Mouse (Mus musculus): ENCODE data around the gene Maea. TPM values are rescaled to one million over a fixed set of nuclear protein-coding genes. Genes with fewer than 3 reads are reported as not detected.
A peak's percentile ranks its signal among the peaks of the same experiment; 100 is the strongest.

Maea gene
- polyA plus RNA-seq, 1 experiment from 2014 or later = 117 TPM

DNA sequence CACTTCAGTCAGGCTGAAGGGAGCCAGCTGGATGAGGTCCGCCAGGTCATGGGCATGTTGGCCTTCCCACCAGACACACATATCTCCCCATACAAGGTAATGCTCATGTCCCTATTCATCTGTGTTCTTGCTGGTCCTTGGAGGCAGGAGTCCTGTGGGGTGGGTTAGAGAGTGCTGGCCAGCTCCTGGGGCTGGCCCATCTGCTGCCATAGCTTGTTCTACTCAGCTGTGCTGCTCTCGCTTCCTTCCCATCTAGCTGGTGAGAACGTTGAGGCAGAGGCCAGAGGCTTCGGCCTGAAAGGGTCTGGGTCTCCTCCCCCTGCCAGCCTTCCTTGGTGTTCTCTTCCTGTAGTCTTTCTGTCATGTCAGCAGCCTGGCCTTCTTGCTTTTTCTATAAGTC lies 33.3 kb downstream of the Maea start:
- Histone ChIP-seq H3K4me2 (no peak overlapping the region), H3K9ac (no peak overlapping the region), H3K27me3 (replicated peaks) (no peaks in the 10 kb centered on the region), H3K4me1 (no peaks in the 10 kb centered on the region), H3K27ac (no peak overlapping the region), H3K9me3 (no peaks in the 10 kb centered on the region), H3K36me3 (peaks cover 59% of the 10 kb centered on the region), H3K4me3 (replicated peaks) (no peak overlapping the region)
- ATAC-seq (ENCODE audit: insufficient read depth, low FRiP score, low read depth) = no peak
- WGBS = 90% methylated on average over 4 of the region's 4 CpGs

DNA sequence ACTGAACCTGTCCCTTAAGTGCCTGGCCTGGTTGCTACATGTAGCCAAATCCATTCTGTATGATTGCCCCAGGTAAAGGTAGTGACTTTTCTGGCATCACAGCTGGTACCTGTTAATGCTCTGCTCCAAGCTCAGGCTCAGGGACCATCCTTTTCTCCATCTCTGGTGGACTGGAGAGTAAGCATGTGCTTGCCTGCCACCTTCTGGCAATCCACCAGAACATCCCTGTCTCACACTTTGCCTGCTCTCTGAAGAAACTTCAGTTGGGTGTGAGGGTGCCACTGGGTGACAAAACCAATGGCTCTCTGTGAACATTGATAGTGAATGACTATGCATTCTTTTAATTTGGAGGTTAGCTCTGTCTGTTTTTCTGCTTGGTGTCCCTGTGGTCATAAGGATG lies 35.8 kb downstream of the Maea start:
- ATAC-seq (ENCODE audit: insufficient read depth, low FRiP score, low read depth) = no peak
- H3K27me3 ChIP-seq (replicated peaks) = no peaks in the 10 kb centered on the region
- H3K27ac ChIP-seq = no peak overlapping the region
- no peaks in the 10 kb centered on the region for H3K4me1 ChIP-seq
- H3K4me2 ChIP-seq = no peak overlapping the region
- peaks cover 40% of the 10 kb centered on the region for H3K36me3 ChIP-seq
- no peak overlapping the region for H3K4me3 ChIP-seq (replicated peaks)
- H3K9me3 ChIP-seq = no peaks in the 10 kb centered on the region
- H3K9ac ChIP-seq = no peak overlapping the region

DNA sequence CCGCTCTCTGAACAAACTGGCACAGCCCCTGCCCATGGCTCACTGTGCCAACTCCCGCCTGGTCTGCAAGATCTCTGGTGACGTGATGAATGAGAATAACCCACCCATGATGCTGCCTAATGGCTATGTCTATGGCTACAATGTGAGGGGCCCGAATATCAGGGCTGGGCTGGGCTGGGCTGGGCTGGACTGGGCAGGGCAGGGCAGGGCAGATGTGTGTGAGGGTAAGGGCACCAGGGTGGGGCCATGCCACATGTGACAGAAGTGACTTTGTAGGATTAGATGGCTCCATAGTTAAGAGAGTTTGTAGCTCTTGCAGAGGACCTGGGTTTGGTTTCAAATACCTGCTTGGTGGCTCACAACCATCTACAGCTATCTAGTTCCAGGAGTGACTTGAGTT lies 36.4 kb downstream of the Maea start:
- no peak overlapping the region for H3K9ac ChIP-seq
- H3K27me3 ChIP-seq (replicated peaks) = no peaks in the 10 kb centered on the region
- no peaks in the 10 kb centered on the region for H3K9me3 ChIP-seq
- no peak overlapping the region for H3K27ac ChIP-seq
- ATAC-seq (ENCODE audit: insufficient read depth, low FRiP score, low read depth) = peak; percentile 66; the same call in 1 of the 2 replicates
- peaks cover 37% of the 10 kb centered on the region for H3K36me3 ChIP-seq
- H3K4me3 ChIP-seq (replicated peaks) = no peak overlapping the region
- H3K4me1 ChIP-seq = no peaks in the 10 kb centered on the region
- no peak overlapping the region for H3K4me2 ChIP-seq
- 86% methylated on average over 4 of the region's 4 CpGs for WGBS

DNA sequence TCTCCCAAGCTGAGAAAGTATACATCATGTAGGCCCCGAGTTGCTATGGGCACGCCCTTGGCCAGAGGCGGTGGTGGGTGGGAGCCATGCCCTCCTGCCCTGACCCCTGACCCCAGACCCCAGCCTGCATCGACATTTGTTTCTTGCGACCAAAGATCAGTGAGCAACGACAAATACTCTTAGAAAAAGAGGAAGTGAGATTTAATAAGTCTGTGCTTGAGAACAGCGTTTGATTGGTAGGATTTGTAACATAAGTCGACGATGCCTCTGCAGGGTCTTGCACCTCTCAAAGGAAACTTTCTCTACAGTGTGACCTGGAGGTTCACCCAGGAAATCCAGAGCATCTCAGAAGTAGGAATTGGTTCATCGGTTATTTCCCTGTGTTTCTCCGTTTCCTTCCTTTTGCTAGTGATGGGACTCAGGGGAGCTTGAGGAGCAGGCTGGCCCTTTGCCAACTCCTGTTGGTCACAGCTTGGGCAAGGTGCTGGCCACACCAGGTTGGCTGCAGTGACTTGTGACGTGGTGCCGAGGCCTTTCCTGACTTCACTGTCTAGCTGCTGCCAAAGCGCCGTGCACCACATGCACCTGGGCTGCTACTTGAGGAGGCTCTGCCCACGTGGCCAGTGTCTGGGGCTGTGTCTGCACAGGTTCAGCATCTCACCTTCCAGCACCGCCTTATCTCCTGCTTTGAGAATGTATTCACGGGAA lies 37.2 kb downstream of the Maea start:
- Histone ChIP-seq H3K4me2 (no peak overlapping the region), H3K9me3 (no peaks in the 10 kb centered on the region), H3K27me3 (replicated peaks) (no peaks in the 10 kb centered on the region), H3K4me1 (no peaks in the 10 kb centered on the region), H3K4me3 (replicated peaks) (no peak overlapping the region), H3K36me3 (peaks cover 32% of the 10 kb centered on the region), H3K27ac (no peak overlapping the region), H3K9ac (no peak overlapping the region)
- no peak for ATAC-seq (ENCODE audit: insufficient read depth, low FRiP score, low read depth)
- WGBS = 76% methylated on average over 18 of the region's 18 CpGs

DNA sequence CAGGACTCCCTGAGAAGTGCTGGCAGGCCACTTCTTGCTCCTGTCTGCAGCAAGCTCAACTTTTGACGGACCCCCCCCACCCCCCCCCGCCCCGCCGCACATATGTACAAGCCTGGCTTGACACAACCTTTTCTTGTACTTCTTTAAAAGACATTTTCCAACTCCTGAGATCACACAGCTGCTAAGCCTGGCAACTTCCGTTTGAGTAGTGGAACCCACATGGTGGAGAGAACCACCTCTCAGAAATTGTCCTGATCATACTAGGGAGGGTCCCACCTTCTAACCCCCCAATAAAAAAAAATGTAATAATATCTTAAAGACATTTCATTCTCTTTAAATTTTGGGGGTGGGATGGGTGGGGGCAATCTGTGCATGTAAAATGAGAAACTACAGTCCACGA lies 41.9 kb downstream of the Maea start:
- Histone ChIP-seq H3K9ac (no peak overlapping the region), H3K4me3 (replicated peaks) (peak overlapping the region; percentile 64)

DNA sequence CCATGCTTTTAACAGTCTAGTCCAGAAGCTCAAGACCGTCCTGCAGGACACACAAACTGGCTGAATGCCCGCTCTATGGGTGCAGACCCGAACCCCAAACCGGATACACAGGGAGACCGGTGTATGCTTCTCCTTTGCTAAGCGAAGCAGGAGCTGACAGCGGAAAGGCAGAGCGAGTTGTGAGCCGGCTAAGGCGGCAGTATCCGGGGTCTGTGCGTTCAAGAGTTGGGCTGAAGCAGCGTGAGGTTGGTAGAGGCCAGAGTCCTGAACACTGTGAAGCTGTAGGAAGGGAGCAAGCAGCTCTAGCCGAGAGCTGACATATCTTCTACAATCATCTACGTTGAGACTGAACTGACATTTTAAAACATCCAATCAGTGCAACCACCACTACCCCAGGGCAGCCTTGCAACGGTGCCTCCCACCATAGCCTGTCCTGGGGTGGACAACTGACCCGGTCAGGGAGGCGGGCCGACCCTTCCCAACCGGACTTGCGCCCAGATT lies 42.5 kb downstream of the Maea start:
- WGBS = under 1% methylated on average over 21 of the region's 21 CpGs
- ATAC-seq (ENCODE audit: insufficient read depth, low FRiP score, low read depth) = peak; percentile 40
- peaks cover 8% of the 10 kb centered on the region for H3K4me1 ChIP-seq
- H3K9ac ChIP-seq = peak overlapping the region; percentile 59
- peak overlapping the region; percentile 85 for H3K4me2 ChIP-seq
- H3K27me3 ChIP-seq (replicated peaks) = no peaks in the 10 kb centered on the region
- peak overlapping the region; percentile 64 for H3K4me3 ChIP-seq (replicated peaks)
- H3K27ac ChIP-seq = peak overlapping the region; percentile 98
- H3K9me3 ChIP-seq = no peaks in the 10 kb centered on the region
- peaks cover 5% of the 10 kb centered on the region; the same call in 1 of the 2 replicates for H3K36me3 ChIP-seq

More for the DNA sequence above, 41.9 kb downstream of the Maea start:
- WGBS = 25% methylated on average over 6 of the region's 6 CpGs
- no peaks in the 10 kb centered on the region for H3K9me3 ChIP-seq
- ATAC-seq (ENCODE audit: insufficient read depth, low FRiP score, low read depth) = no peak
- peaks cover 8% of the 10 kb centered on the region for H3K4me1 ChIP-seq
- H3K27ac ChIP-seq = peak overlapping the region; percentile 98; the same call in 1 of the 2 replicates
- peaks cover 12% of the 10 kb centered on the region for H3K36me3 ChIP-seq
- H3K27me3 ChIP-seq (replicated peaks) = no peaks in the 10 kb centered on the region
- H3K4me2 ChIP-seq = peak overlapping the region; percentile 85

DNA sequence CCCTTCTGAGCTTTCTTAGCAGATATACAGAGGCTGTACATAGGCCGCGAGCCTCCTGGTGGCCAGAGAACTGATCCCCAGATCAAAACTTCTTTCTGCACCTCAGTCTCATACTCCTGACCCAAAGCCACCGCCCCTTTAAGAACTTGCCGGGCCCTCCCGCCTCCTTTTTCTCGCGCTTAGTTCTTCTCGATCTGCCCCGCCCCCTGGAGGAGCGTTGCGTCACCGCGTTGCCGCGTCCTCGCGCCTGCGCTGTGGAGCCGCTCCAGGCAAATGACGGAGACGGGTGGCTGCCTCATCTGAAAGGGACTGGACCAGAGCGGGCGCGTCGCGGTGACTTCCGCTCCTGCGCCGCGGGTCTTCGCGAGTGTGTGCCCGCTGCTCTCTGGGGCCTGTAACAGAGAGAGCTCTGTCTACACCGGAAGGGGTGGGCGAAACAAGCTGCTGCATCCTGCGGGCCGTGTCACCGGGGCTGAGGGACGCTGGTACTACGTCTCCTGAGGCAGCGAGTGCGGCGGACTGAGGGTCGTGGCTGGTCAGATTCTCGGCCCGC lies 43.1 kb downstream of the Maea start, which contains the start of gene Uvssa:
Uvssa (plus strand) TSS at position 248 of the 553 bp plus-strand sequence.
- Histone ChIP-seq H3K9ac (peak within 1 kb of the TSS; percentile 81), H3K4me1 (peaks cover 8% of the 10 kb centered on the region), H3K36me3 (no peaks in the 10 kb centered on the region), H3K27ac (peak within 1 kb of the TSS; percentile 98), H3K9me3 (no peaks in the 10 kb centered on the region), H3K27me3 (replicated peaks) (no peaks in the 10 kb centered on the region), H3K4me2 (peak within 1 kb of the TSS; percentile 85), H3K4me3 (replicated peaks) (peak within 1 kb of the TSS; percentile 64)
- under 1% methylated on average over 46 of the region's 46 CpGs for WGBS
- peak; percentile 98 for ATAC-seq (ENCODE audit: insufficient read depth, low FRiP score, low read depth)

DNA sequence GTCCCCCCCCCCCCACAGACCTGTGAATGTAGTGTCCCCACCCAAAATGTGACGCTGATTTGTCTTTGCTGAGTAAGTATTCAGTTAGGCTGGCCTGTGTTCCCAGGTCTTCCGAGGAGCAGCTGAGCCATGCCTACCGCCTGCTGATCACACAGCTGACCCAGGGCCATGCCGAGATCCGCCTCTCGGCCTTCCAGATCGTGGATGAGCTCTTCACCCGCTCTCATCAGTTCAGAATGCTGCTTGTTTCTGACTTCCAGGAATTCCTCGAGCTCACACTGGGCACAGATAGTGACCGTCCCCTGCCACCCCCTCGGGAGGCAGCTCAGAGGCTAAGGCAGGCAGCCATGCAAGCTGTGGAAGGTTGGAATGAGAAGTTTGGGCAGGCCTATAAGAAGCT lies 52.2 kb downstream of the Maea start:
- no peak overlapping the region for H3K4me2 ChIP-seq
- no peak overlapping the region for H3K27ac ChIP-seq
- H3K9ac ChIP-seq = no peak overlapping the region
- H3K4me3 ChIP-seq (replicated peaks) = no peak overlapping the region
- no peak for ATAC-seq (ENCODE audit: insufficient read depth, low FRiP score, low read depth)
- peaks cover 15% of the 10 kb centered on the region; the same call in 1 of the 2 replicates for H3K36me3 ChIP-seq
- WGBS = 84% methylated on average over 11 of the region's 11 CpGs
- no peaks in the 10 kb centered on the region for H3K4me1 ChIP-seq
- no peaks in the 10 kb centered on the region for H3K27me3 ChIP-seq (replicated peaks)
- H3K9me3 ChIP-seq = no peaks in the 10 kb centered on the region

DNA sequence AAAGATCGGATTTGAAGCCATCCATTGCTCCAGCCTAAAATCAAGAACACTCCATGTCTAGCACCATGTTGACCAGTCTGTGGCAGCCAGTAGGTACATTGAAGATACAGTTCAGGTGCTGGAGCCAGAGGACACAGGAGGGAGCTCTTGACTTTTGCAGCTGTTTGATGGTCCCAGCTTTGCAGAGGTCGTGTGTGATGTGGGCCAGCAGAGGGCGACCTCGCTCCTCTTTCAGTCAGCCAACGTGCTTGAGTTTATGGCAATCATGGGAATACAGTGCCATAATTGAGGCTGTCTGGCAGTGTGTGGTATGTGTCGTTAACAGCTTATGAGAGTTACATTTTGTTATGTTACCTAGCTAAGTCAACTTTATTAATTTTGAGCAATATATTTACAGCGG lies 58.5 kb downstream of the Maea start:
- H3K9me3 ChIP-seq = no peaks in the 10 kb centered on the region
- H3K4me1 ChIP-seq = no peaks in the 10 kb centered on the region
- peaks cover 13% of the 10 kb centered on the region; the same call in 1 of the 2 replicates for H3K36me3 ChIP-seq
- no peak overlapping the region for H3K27ac ChIP-seq
- H3K27me3 ChIP-seq (replicated peaks) = no peaks in the 10 kb centered on the region
- ATAC-seq (ENCODE audit: insufficient read depth, low FRiP score, low read depth) = no peak
- H3K4me2 ChIP-seq = no peak overlapping the region
- 17% methylated on average over 7 of the region's 7 CpGs for WGBS
- no peak overlapping the region for H3K9ac ChIP-seq
- no peak overlapping the region for H3K4me3 ChIP-seq (replicated peaks)

DNA sequence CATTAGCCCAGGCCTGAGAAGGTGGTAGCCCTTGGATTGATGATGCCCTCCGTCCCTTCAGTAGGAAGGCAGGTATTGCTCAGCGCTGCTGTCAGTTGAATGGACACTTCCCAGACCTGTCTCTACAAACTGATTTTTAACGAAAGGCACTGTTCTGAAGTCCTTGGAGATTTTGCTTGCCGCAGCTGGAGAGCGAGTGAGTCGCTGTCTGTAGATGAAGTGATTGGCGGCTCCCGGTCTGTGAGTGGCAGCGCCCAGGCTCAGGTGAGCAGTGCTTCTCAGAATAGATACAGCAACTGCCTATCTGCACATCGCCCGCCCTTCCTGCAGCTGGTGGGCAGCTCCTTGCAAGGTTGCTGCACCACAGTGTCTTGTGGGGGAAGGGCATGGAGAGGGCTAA lies 60.4 kb downstream of the Maea start:
- Histone ChIP-seq H3K27me3 (replicated peaks) (no peaks in the 10 kb centered on the region), H3K9me3 (no peaks in the 10 kb centered on the region), H3K27ac (no peak overlapping the region), H3K9ac (no peak overlapping the region), H3K36me3 (peaks cover 4% of the 10 kb centered on the region; the same call in 1 of the 2 replicates), H3K4me2 (no peak overlapping the region), H3K4me3 (replicated peaks) (no peak overlapping the region), H3K4me1 (no peaks in the 10 kb centered on the region)
- ATAC-seq (ENCODE audit: insufficient read depth, low FRiP score, low read depth) = no peak
- WGBS = 90% methylated on average over 11 of the region's 11 CpGs

DNA sequence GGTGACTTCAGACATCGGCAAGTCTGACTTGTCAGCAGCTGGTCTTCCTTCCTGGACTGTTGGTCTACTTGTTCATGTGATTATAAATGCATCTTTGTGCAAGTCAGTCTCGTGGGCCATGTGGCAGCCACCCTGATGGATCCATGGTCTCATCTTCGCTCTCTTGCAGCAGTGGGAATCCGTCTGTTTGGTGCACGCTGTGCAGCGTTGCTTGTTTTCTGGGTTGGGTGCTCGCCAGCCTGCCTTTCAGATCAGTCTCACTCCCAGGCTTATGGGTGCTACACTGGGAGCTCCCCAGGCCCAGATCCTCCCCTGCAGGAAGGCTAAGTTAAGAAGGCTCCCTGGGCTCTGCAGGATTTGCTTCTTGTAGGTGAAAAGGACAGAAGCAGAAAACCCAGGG lies 61.5 kb downstream of the Maea start:
- H3K9me3 ChIP-seq = no peaks in the 10 kb centered on the region
- no peak overlapping the region for H3K9ac ChIP-seq
- H3K4me2 ChIP-seq = no peak overlapping the region
- H3K36me3 ChIP-seq = 0 out of 2 replicates have a peak, but pooled peaks cover 2% of the 10 kb centered on the region
- ATAC-seq (ENCODE audit: insufficient read depth, low FRiP score, low read depth) = no peak
- no peak overlapping the region for H3K4me3 ChIP-seq (replicated peaks)
- H3K4me1 ChIP-seq = no peaks in the 10 kb centered on the region
- H3K27ac ChIP-seq = no peak overlapping the region
- WGBS = 80% methylated on average over 7 of the region's 7 CpGs
- no peaks in the 10 kb centered on the region for H3K27me3 ChIP-seq (replicated peaks)

DNA sequence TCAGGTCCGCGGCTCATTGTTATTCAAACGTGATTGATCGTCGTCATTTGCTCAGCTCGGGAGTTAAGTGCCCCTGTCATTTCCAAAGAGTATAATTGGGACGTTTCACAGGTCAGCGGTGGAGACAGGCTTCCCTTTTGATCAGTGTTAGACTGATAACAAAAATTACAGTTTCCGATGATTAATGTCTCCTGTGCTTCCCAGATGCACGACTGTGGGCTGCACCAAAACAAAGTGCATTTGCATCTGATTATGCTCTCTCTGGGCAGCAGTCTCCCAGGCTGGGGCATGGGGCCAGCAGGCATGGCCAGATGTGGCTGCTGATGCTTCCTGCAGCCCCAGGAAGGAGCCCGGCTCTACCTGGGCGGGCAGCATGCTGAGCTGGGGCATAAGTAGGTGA lies 65.5 kb downstream of the Maea start:
- H3K4me3 ChIP-seq (replicated peaks) = no peak overlapping the region
- no peaks in the 10 kb centered on the region for H3K27me3 ChIP-seq (replicated peaks)
- H3K9me3 ChIP-seq = no peaks in the 10 kb centered on the region
- no peak overlapping the region for H3K27ac ChIP-seq
- H3K4me1 ChIP-seq = no peaks in the 10 kb centered on the region
- WGBS = 58% methylated on average over 12 of the region's 12 CpGs
- H3K9ac ChIP-seq = no peak overlapping the region
- H3K36me3 ChIP-seq = no peaks in the 10 kb centered on the region
- no peak for ATAC-seq (ENCODE audit: insufficient read depth, low FRiP score, low read depth)
- no peak overlapping the region for H3K4me2 ChIP-seq
